Mouse (Mus musculus) NIH3T3 (cell line): ENCODE measurements around the gene Znrf3.

Source experiments
- DNase-seq: peaks from one replicate; pipeline ENCODE4 v3.0.0-alpha.2; 2012; ENCODE audit warnings: low read depth

Znrf3 gene

GRCm38 (mm10) chr11:5242158-5242557 is 202.5 kb downstream of the Znrf3 start:
- peak; percentile 38 for DNase-seq

- no peak for DNase-seq
These were observed 204.6 kb downstream of the Znrf3 start for GRCm38 (mm10) chr11:5239706-5240690.
